Mouse (Mus musculus) limb, embryonic 12.5 days (tissue): ENCODE measurements at regions not wholly inside any gene's neighbourhood (a gene's known extent, or its start where the extent isn't known, plus 50 kb on each side); places are given as distances from the start of the nearest gene placed in this dataset.
A peak's percentile ranks its signal among the peaks of the same experiment; 100 is the strongest.

Experiments used
- ATAC-seq: fragments of 200-750 bp; cut with Nextera tagmentation; 2 replicates; pipeline ENCODE4 v1.8.0; 2017; ENCODE audit warnings: low read depth, moderate TSS enrichment; ENCODE audit not compliant: insufficient number of reproducible peaks, insufficient read depth, low FRiP score, low TSS enrichment
- H3K27ac ChIP-seq: fragments of 300-500 bp; sonication (generic); 2 replicates; pipeline ENCODE4 v1.5.1; 2016; ENCODE audit warnings: mild to moderate bottlenecking, moderate library complexity
- H3K27me3 ChIP-seq: fragments of 300-500 bp; sonication (generic); 2 replicates; pipeline ENCODE4 v1.6.1; 2016; ENCODE audit warnings: mild to moderate bottlenecking, moderate library complexity
- H3K36me3 ChIP-seq: fragments of 300-500 bp; sonication (generic); 2 replicates; pipeline ENCODE4 v1.6.1; 2016; ENCODE audit warnings: mild to moderate bottlenecking, moderate library complexity
- H3K4me1 ChIP-seq: fragments of 300-500 bp; sonication (generic); replicated peaks from 2 replicates; pipeline ENCODE4 v1.6.1; 2016
- H3K4me2 ChIP-seq: fragments of 300-500 bp; sonication (generic); 2 replicates; pipeline ENCODE4 v1.6.1; 2016; ENCODE audit warnings: mild to moderate bottlenecking, moderate library complexity
- H3K4me3 ChIP-seq: fragments of 300-500 bp; sonication (generic); replicated peaks from 2 replicates; pipeline ENCODE4 v1.5.1; 2016; ENCODE audit warnings: mild to moderate bottlenecking
- H3K9ac ChIP-seq: fragments of 300-500 bp; sonication (generic); replicated peaks from 2 replicates; pipeline ENCODE4 v1.6.1; 2016; ENCODE audit warnings: mild to moderate bottlenecking, moderate library complexity
- H3K9me3 ChIP-seq: fragments of 300-500 bp; sonication (generic); 2 replicates; pipeline ENCODE4 v1.6.1; 2016; ENCODE audit warnings: mild to moderate bottlenecking, moderate library complexity
- WGBS: fragments of 180-500 bp; shearing (Covaris S2); methylation state at CpG from one replicate; pipeline ENCODE4 v1.1.7; 2016; 5-methylcytosine and 5-hydroxymethylcytosine counted together

DNA sequence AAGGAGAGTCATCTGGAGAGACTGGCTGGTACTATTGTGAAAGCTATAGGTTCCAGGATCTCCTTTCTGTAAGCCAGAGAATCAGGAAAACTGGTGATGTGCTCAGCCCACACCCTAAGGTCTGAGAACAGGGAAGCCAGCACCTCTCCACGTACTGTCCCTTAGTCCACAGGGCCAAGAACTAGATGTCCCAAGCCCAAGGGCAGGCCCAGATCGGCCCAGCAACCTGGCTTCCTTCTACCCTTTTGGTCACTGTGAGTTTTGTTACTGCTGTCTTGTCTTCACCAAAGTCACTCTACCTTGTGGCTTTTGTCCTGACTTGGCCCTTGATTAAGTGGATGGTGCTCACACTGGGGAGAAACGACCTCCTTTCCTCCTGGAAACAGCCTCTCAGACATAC, 107.8 kb upstream of the Spata13 start:
- WGBS = 66% methylated on average over 3 of the region's 3 CpGs
- Histone ChIP-seq H3K4me1 (0 out of 2 replicates have a peak, but pooled peaks cover 8% of the 10 kb centered on the region), H3K36me3 (no peaks in the 10 kb centered on the region), H3K4me2 (no peak overlapping the region), H3K27me3 (no peaks in the 10 kb centered on the region), H3K4me3 (no peak overlapping the region), H3K9me3 (no peaks in the 10 kb centered on the region), H3K27ac (no peak overlapping the region), H3K9ac (no peak overlapping the region)
- no peak for ATAC-seq

DNA sequence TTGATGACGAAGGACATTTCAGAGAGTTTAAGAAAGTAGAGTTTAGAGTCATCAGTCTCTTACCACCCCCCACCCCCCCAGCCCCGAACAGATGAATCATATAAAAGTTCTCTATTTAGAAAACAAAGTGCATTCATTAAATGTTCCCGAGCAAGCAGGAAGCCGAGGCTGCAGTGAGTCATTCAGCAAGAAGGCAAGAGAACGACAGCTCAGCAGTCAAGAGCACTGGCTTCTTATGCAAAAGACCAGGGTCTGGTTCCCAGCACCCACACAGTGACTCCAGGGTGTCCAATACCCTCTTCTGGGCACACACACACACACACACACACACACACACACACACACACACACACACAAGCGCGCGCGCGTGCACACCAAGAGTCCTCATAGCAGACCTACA, 107.0 kb upstream of the Spata13 start:
- Histone ChIP-seq H3K9ac (no peak overlapping the region), H3K9me3 (peaks cover under 1% of the 10 kb centered on the region; the same call in 1 of the 2 replicates), H3K4me3 (no peak overlapping the region), H3K27ac (no peak overlapping the region), H3K4me2 (no peak overlapping the region), H3K36me3 (no peaks in the 10 kb centered on the region), H3K27me3 (no peaks in the 10 kb centered on the region), H3K4me1 (0 out of 2 replicates have a peak, but pooled peaks cover 8% of the 10 kb centered on the region)
- WGBS = 83% methylated on average over 10 of the region's 10 CpGs
- no peak for ATAC-seq

DNA sequence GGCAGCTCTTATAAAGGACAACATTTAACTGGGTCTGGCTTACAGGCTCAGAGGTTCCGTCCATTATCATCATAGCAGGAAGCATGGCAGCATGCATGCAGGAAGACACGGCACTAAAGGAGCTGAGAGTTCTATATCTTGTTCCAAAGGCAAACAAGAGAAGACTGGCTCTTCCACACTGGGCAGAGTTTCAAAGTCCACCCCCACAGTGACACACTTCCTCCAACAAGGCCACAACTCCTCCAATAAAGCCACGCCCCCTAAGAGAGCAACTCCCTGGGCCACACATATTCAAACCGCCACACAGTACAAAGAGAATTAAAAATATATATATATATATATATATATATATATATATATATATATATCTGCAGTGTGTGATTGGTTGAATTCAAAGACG, 105.8 kb upstream of the Spata13 start:
- Histone ChIP-seq H3K27me3 (no peaks in the 10 kb centered on the region), H3K27ac (no peak overlapping the region), H3K4me3 (no peak overlapping the region), H3K9ac (no peak overlapping the region), H3K36me3 (no peaks in the 10 kb centered on the region), H3K9me3 (peaks cover 5% of the 10 kb centered on the region; the same call in 1 of the 2 replicates), H3K4me1 (0 out of 2 replicates have a peak, but pooled peaks cover 8% of the 10 kb centered on the region), H3K4me2 (no peak overlapping the region)
- WGBS = 95% methylated on average over 5 of the region's 5 CpGs
- ATAC-seq = no peak

DNA sequence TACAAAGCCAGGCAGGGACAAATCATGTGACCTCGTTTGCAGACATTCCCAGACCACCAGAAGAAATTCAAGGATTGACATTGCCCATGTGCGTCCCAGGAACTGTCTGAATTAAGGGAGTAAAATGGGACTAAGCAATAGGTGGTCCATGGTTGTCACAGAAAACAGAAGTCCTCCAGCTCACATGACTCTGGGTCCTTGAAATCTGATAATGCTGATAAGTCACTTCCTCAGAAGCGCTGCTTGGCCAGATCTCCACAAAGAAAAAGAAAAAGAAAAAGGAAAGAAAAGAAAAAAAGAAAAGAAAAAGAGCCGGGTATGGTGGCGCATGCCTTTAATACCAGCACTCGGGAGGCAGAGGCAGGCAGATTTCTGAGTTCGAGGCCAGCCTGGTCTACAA, 105.3 kb upstream of the Spata13 start:
- Histone ChIP-seq H3K4me2 (no peak overlapping the region), H3K9me3 (peaks cover 5% of the 10 kb centered on the region; the same call in 1 of the 2 replicates), H3K4me3 (no peak overlapping the region), H3K27ac (no peak overlapping the region), H3K27me3 (no peaks in the 10 kb centered on the region), H3K36me3 (no peaks in the 10 kb centered on the region), H3K9ac (no peak overlapping the region), H3K4me1 (peaks cover 12% of the 10 kb centered on the region)
- 81% methylated on average over 7 of the region's 7 CpGs for WGBS
- ATAC-seq = no peak

- Histone ChIP-seq H3K4me3 (no peak overlapping the region), H3K4me2 (no peak overlapping the region), H3K36me3 (no peaks in the 10 kb centered on the region), H3K27ac (no peak overlapping the region), H3K27me3 (no peaks in the 10 kb centered on the region), H3K4me1 (peaks cover 17% of the 10 kb centered on the region), H3K9me3 (peaks cover 5% of the 10 kb centered on the region; the same call in 1 of the 2 replicates), H3K9ac (no peak overlapping the region)
- 87% methylated on average over 3 of the region's 3 CpGs for WGBS
- no peak for ATAC-seq
Observed at GRCm38 (mm10) chr14:60529022-60529421, 104.8 kb upstream of the Spata13 start.

- H3K27ac ChIP-seq = no peak overlapping the region
- no peak; the same call in 1 of the 2 replicates for ATAC-seq
- 56% methylated on average over 7 of the region's 7 CpGs for WGBS
Observed at GRCm38 (mm10) chr14:60529646-60530347, 104.0 kb upstream of the Spata13 start.

DNA sequence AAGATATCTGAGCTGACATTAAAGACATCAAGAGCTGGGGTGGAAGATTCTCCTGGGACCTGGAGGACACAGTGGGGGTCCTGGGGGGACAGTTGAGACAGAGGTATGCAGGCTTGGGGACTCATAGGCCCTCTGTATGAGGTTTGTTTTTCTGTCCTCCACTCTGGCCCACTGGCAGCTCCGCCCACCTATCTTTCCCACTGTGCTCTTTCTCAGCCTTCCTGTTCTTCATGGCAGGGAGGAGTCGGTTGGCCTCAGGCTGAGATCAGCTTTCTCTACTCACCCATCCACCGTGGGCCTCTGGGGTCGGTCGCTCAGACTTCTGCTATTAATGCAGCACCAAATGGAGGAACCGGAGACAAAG, 103.5 kb upstream of the Spata13 start:
- WGBS = 33% methylated on average over 6 of the region's 6 CpGs
- no peak overlapping the region for H3K27ac ChIP-seq
- H3K4me2 ChIP-seq = no peak overlapping the region
- no peak overlapping the region; the same call in 1 of the 2 replicates for H3K9ac ChIP-seq
- no peak for ATAC-seq
- H3K27me3 ChIP-seq = no peaks in the 10 kb centered on the region
- no peak overlapping the region for H3K4me3 ChIP-seq
- H3K9me3 ChIP-seq = peaks cover 5% of the 10 kb centered on the region; the same call in 1 of the 2 replicates
- peaks cover 18% of the 10 kb centered on the region for H3K4me1 ChIP-seq
- H3K36me3 ChIP-seq = no peaks in the 10 kb centered on the region

More at GRCm38 (mm10) chr14:60529646-60530347, 104.0 kb upstream of the Spata13 start:
- Histone ChIP-seq H3K27me3 (no peaks in the 10 kb centered on the region), H3K36me3 (no peaks in the 10 kb centered on the region), H3K4me3 (no peak overlapping the region), H3K4me2 (no peak overlapping the region), H3K9ac (no peak overlapping the region; the same call in 1 of the 2 replicates), H3K4me1 (peaks cover 18% of the 10 kb centered on the region), H3K9me3 (peaks cover 5% of the 10 kb centered on the region; the same call in 1 of the 2 replicates)

GRCm38 (mm10) chr14:60530973-60531372, 102.8 kb upstream of the Spata13 start:
- 82% methylated on average over 5 of the region's 5 CpGs for WGBS
- no peak overlapping the region for H3K4me3 ChIP-seq
- no peak overlapping the region for H3K9ac ChIP-seq
- H3K27me3 ChIP-seq = no peaks in the 10 kb centered on the region
- H3K4me1 ChIP-seq = peaks cover 18% of the 10 kb centered on the region
- no peak for ATAC-seq
- peaks cover 5% of the 10 kb centered on the region; the same call in 1 of the 2 replicates for H3K9me3 ChIP-seq
- no peak overlapping the region for H3K4me2 ChIP-seq
- H3K27ac ChIP-seq = no peak overlapping the region
- H3K36me3 ChIP-seq = no peaks in the 10 kb centered on the region

GRCm38 (mm10) chr14:60531766-60532165, 102.0 kb upstream of the Spata13 start:
- H3K4me3 ChIP-seq = no peak overlapping the region
- H3K9ac ChIP-seq = no peak overlapping the region
- ATAC-seq = no peak
- no peak overlapping the region for H3K27ac ChIP-seq
- H3K9me3 ChIP-seq = peaks cover 5% of the 10 kb centered on the region; the same call in 1 of the 2 replicates
- H3K36me3 ChIP-seq = no peaks in the 10 kb centered on the region
- H3K4me1 ChIP-seq = peaks cover 18% of the 10 kb centered on the region
- H3K27me3 ChIP-seq = no peaks in the 10 kb centered on the region
- H3K4me2 ChIP-seq = no peak overlapping the region

- peaks cover 18% of the 10 kb centered on the region for H3K4me1 ChIP-seq
Observed at GRCm38 (mm10) chr14:60533452-60534224, 100.2 kb upstream of the Spata13 start.

DNA sequence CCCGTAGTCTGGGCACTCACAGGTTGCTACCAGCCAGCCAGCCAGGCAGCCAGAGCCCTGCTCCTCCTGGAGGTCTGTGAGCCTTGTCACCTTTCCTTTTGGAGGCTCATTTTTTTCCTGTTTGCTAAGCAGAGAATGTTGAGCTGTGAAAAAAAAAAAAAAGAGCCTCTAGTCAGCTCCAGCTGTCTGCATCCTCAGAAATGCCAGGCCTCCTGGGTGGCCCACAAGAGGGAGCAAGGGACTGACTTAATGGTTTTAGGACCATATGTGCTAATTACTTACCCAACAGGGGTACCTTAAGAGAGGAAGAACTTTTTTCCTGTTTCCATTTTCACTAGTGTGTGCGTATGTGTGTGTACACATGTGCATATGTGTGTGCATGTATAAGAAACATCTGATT, 94.8 kb upstream of the Spata13 start:
- no peaks in the 10 kb centered on the region for H3K9me3 ChIP-seq
- peaks cover under 1% of the 10 kb centered on the region; the same call in 1 of the 2 replicates for H3K4me1 ChIP-seq
- ATAC-seq = no peak
- no peak overlapping the region for H3K4me3 ChIP-seq
- no peaks in the 10 kb centered on the region for H3K36me3 ChIP-seq
- no peaks in the 10 kb centered on the region for H3K27me3 ChIP-seq
- H3K9ac ChIP-seq = no peak overlapping the region
- H3K4me2 ChIP-seq = no peak overlapping the region
- no peak overlapping the region for H3K27ac ChIP-seq
- 67% methylated on average over 2 of the region's 2 CpGs for WGBS

More at GRCm38 (mm10) chr14:60533452-60534224, 100.2 kb upstream of the Spata13 start:
- Histone ChIP-seq H3K9ac (no peak overlapping the region), H3K36me3 (no peaks in the 10 kb centered on the region), H3K4me3 (no peak overlapping the region), H3K4me2 (peak overlapping the region; percentile 10; the same call in 1 of the 2 replicates), H3K9me3 (peaks cover 5% of the 10 kb centered on the region; the same call in 1 of the 2 replicates), H3K27ac (no peak overlapping the region), H3K27me3 (no peaks in the 10 kb centered on the region)
- 48% methylated on average over 23 of the region's 23 CpGs for WGBS
- no peak for ATAC-seq
